In genomic region chr12:47599191-47599590, GRCm38 (mm10) we compare ENCODE assay signal across 18 mouse cellular contexts.
"Had no signal": no experiment of that assay in that cellular context is flagged by ENCODE, and none has a peak within 500 bp of the region (broad histone marks: within the 10 kb centered on the region; RNA-seq: fewer than 3 reads in every experiment).

No protein-coding gene starts in this region.

- DNase-seq: liver, postnatal 0 days; lung, embryonic 14.5 days; lung, postnatal 10 days; lung, postnatal 4 days; midbrain, embryonic 14.5 days; retina, postnatal 1 day; right cerebral cortex, adult 18-20 months; right cerebral cortex, postnatal 25 days; right cerebral cortex, postnatal 4 days; spleen, adult 18-20 months; thymus, postnatal 14 days; thymus, postnatal 36 days had no signal

- ATAC-seq: liver, postnatal 0 days; midbrain, embryonic 16.5 days had no signal

- H3K4me3 ChIP-seq: midbrain, embryonic 10.5 days; midbrain, embryonic 12.5 days; myocyte; neural tube, embryonic 13.5 days; neural tube, embryonic 15.5 days had no signal

- H3K4me1 ChIP-seq: midbrain, embryonic 10.5 days; midbrain, embryonic 12.5 days; neural tube, embryonic 13.5 days; neural tube, embryonic 15.5 days had no signal

- H3K9me3 ChIP-seq: midbrain, embryonic 10.5 days; midbrain, embryonic 12.5 days; neural tube, embryonic 13.5 days; neural tube, embryonic 15.5 days had no signal

- H3K4me2 ChIP-seq: lung, embryonic 14.5 days; midbrain, embryonic 12.5 days; neural tube, embryonic 13.5 days; neural tube, embryonic 15.5 days had no signal

- H3K27ac ChIP-seq: midbrain, embryonic 10.5 days; midbrain, embryonic 12.5 days; neural tube, embryonic 13.5 days; neural tube, embryonic 15.5 days had no signal

- H3K27me3 ChIP-seq: midbrain, embryonic 12.5 days; neural tube, embryonic 13.5 days; neural tube, embryonic 15.5 days had no signal

- H3K9ac ChIP-seq: liver, postnatal 0 days; lung, embryonic 14.5 days; midbrain, embryonic 12.5 days; neural tube, embryonic 13.5 days; neural tube, embryonic 15.5 days had no signal

- H3K36me3 ChIP-seq: midbrain, embryonic 10.5 days; midbrain, embryonic 12.5 days; neural tube, embryonic 13.5 days; neural tube, embryonic 15.5 days had no signal
